Mouse (Mus musculus): ENCODE measurements around the gene Ube2n.

Ube2n gene

DNA sequence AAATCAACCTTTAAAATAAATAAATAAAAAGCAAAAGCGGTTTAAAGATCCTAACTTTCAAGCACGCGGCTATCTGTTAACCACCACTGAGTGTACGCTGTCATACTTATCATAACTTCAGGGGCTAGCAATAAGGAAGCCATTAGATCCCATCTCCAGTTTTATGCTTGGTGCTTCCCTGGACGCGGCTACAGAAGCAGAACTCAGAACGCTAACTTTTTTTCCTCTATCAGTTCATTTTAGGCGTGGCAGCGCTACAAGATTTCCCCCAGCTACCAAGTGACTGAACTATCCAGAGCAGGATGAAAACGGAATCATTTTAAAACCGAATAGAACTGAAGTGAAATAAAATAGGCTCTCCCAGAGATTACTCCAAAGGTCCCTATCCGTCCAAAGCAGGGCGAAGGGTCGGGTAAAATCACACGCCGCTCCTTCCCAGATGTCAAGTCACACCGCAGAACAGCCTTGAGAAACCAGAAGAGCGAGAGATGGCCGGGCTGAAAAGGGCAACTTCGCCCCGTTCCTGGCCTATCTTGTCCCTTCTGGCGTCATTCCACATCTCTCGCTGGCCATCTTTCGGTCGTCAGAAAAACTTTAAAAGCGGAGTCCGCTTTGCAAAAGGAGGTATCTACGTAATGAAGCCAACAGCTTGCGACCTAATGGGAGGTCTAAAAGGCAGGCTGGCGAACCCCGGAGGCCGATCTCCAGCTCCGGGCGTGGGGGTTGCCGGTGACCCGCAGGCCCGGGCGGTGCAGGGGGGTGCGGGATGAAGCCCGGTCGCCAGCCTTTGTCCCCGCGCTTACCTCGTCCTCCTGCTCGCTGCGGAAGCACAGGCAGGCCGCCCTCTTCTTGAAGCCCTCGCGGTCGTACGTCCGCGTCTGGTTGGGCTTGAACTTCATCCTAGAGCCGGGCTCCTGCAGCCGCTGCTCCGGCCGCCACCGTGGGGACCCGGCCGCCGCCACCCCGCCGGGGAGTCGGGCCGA lies 48.2 kb downstream of the Ube2n start:
- TF ChIP-seq GATA4 (IDR thresholded peaks at IDR 0.05; ENCODE audit: insufficient replicate concordance, low read length), result no peak

DNA sequence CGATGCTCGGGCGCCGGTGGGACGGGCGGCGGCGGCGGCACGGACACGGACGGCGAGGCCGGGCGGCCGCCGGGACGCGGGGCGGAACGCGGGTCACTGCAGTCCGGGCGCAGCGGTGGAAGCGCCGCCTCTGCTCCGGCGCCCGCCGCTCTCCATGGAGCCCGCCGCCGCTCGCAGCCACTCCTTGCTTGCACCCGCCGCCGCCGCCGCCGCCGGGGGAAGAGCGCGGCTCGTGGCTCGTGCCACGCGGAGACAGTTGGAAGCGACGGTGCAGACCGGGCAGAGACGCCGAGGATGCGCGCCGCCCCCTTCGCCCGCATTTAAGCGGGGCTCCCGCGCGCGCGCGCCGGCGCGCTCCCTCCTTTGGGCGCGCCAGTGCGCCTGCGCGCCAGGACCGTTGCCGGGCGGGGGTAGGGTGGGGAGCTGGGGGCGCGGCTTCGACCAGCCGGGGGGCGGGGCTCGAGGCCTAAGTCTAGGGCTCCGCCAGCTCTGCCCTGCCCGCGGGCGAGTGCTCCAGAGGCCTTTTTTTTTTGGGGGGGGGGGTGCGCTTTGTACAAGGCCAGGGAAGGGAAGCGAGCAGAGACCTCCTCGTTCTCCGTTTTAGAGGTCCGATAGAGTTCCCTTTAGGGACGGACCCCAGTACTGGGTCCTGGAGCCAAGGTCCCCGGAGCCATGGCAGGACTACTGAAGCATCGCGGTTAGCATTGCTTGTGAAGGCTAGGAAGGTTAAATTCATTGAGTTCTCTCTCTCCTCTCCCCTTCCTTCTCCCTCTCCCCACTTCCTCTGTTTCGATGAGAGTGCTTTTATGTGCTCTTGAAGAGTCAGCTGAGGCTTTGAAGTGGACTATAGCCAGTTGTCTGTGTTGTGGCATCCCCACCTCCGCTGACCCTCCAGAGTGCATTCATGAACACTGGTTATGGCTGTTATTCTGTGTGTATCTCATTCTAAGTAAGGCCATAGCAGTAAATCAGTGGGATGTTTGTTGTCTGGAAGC lies 49.2 kb downstream of the Ube2n start, which contains the start of gene Nudt4:
Gene Nudt4 (minus strand): TSS at position 296 of the 995 bp plus-strand sequence.
- TF ChIP-seq GATA4 (IDR thresholded peaks at IDR 0.05; ENCODE audit: insufficient replicate concordance, low read length), result no peak

DNA sequence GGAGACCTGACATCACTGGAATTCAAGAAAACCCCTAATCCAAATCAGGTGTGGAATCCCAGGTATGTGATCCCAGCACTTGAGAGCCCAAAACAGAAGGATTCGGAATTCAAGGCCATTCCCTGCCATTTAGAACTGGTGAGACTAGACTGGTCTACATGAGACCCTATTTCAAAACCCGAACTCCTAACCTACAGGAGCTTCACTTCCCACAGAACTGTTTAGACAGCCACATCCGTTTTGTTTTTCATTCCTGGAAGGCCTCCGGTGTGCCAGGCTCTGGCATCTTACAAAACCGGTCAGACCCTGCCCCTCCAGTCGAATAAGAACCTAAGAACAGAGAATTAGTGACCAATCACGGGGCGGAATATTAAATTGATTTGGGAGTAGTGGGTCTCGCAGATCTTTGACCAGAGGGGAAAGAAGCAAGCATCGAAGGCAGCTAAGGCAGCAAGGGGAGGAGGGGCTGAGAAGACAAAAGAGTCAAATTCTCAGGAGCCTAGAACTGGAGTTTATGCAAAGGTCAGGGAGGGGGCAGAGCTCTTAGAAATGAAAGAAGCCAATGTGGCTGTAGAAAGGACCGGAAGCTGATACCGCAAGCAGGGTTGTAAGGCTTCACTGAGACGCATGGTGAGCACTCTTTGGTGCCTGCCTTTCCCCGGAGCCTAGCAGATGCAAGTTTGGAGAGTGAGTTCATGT lies 50.4 kb downstream of the Ube2n start:
- TF ChIP-seq GATA4 (IDR thresholded peaks at IDR 0.05; ENCODE audit: insufficient replicate concordance, low read length), result no peak

DNA sequence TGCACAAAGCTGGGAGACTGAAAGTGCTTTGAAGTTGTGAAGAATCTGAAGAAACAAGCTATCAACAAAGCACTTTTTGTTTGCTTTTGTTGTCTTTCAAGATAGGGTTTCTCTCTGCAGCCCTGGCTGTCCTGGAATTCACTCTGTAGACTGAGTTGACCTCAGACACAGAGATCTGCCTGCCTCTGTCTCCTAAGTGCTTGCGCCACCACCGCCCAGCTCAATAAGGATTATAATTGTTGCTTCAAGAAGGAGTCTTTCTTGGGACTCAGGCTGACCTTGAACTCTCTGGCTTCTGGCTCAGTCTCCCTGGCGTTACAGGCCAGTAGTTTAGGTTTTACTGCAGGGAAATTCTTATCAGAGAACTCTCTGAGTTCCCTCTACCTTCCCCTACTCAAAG lies 51.8 kb downstream of the Ube2n start:
- no peak for TF ChIP-seq GATA4 (IDR thresholded peaks at IDR 0.05; ENCODE audit: insufficient replicate concordance, low read length)

DNA sequence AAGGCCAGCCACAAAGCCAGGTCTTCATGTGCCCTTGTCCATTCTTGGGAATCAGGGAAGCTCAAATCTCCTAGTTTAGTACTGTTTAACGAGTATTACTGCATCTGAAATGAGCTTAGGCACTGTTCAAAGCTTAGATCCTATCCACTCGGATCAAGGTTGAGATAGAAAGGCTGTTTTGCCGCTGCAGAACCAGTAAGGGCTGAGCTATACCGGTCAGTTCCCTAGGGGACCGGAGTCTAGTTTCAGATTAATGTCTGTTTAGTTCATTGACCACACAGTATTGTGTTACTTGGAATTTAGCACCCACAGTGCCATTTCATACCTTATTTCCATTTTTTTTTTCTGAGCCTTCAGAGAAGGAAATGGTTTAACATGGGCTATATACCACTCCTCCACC lies 52.6 kb downstream of the Ube2n start:
- TF ChIP-seq GATA4 (IDR thresholded peaks at IDR 0.05; ENCODE audit: insufficient replicate concordance, low read length), result no peak

DNA sequence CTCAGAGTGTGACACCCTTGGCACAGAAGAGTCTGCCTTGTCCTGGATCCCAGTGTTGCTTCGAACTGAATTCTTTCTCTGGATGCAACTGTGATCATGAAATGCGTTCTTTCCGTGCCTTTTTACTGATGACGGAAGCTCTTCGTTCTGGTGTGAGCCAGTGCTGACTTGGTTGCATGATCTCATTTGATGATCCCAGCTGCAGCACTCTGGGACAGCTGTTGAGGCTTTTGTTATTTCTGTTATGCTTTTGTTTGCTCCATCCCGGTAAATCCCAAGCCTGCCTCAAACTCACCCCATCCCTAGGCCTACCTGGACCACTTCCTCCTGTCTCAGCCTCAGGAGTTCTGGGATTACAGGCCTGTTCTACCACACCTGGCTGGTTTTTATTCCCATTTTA lies 53.1 kb downstream of the Ube2n start:
- TF ChIP-seq GATA4 (IDR thresholded peaks at IDR 0.05; ENCODE audit: insufficient replicate concordance, low read length), result no peak

DNA sequence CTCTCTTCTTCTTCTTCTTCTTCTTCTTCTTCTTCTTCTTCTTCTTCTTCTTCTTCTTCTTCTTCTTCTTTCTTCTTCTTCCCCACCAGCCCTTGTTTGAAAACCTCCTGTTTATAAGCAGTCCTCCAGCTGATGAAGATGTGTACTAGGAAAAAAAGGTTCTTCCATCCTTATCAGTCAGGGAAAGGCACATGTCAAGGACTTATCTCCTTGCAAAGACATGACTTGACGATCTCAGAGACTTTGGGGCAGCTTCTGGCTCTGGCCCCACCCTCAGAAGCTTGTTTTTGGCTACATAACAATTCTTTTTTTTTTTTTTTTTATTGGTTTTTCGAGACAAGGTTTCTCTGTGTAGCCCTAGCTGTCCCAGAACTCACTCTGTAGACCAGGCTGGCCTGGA lies 54.5 kb downstream of the Ube2n start:
- no peak for TF ChIP-seq GATA4 (IDR thresholded peaks at IDR 0.05; ENCODE audit: insufficient replicate concordance, low read length)

DNA sequence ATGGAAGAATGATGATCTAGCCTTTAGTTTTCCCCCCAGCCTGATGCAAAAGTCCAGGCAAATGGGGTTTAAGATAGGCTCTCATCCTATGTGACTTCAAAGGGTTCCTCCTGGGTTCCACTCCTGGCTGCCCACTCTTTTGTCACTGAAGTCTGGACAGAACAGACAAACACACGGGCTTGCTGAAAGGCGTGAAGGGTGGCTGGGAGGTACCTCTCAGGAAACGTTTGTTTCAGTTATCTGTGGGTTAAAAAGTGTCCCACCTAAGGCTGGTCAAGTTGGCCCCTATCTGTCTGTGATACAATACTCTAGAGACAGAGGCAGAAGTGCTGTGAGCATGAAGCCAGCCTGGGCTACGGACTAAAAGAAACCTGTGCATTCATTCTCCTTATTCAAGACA lies 60.0 kb downstream of the Ube2n start:
- no peak for TF ChIP-seq GATA4 (IDR thresholded peaks at IDR 0.05; ENCODE audit: insufficient replicate concordance, low read length)

DNA sequence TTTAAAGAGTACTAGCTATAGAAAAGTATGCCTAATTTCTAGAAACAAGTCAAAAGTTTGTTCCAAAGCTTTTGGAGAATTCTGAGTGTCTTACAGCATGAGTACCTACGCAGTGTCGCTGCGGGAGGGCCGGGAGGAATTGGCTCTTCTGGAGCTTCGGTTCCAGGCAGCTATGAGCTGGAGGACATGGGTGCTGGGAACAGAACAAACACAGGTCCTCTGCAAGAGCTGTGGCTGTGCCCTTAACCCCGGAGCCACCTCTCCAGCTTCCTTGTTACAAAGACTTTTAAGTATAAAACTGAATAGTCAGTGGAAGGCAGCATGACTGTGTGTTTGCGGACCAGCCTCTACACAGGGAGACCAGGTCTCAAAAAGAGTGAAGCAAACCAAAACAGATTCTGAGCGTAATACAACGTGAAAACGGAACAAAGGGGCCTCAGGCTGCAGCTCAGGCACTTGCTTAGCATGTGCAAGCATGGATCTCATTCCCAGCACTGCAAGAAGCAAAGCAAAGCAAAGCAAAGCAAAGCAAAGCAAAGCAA lies 61.0 kb downstream of the Ube2n start:
- TF ChIP-seq GATA4 (IDR thresholded peaks at IDR 0.05; ENCODE audit: insufficient replicate concordance, low read length), result no peak

DNA sequence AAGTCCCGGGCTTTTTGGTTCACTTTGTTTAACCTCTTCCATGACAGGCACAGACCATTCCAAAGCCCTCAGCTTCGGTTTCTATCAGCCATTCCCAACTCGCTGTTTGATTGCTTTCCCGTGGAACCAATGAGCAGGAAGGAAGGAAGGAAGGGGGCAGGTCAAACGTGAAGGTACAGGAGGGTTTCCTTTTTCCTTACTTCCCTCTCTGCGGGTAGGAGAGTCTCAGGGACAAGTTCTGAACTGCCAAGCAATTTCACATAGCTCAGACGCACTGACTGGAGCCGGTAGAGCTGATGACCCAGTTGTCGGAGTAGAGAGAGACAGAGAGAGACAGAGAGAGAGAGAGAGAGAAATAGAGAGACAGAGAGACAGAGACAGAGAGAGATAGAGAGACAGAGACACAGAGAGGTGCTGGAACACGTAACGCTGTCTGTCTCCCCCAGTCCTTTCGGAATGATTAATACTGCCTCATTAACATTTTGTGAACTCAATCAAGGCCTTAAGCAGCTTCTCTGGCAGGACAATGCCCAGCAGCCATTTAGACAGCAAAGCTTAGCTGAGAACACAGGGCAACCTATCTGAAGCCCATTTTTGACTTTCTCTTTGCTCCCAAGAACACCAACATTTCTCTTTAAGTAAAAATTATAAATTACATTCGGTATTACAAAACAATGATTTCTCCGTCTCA lies 62.1 kb downstream of the Ube2n start:
- no peak for TF ChIP-seq GATA4 (IDR thresholded peaks at IDR 0.05; ENCODE audit: insufficient replicate concordance, low read length)

DNA sequence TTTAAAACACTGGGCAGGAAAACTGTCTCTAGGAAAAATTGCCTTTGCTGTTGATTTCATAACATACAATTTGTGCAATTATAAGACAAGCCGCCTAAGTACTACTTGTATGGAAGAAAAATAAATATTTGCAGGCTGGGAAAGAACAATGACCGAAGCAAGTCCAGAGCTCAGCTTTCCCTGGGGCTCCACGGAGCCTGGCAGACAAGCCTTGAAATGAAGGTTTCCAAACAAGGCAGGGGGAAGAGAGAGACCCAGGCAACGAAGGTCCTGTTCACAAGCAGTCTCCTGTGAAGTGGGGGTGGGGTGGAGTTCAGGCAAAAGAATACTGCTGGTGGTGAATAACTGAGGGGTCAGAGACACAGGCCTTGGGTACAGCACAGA lies 62.6 kb downstream of the Ube2n start:
- TF ChIP-seq GATA4 (IDR thresholded peaks at IDR 0.05; ENCODE audit: insufficient replicate concordance, low read length), result no peak

DNA sequence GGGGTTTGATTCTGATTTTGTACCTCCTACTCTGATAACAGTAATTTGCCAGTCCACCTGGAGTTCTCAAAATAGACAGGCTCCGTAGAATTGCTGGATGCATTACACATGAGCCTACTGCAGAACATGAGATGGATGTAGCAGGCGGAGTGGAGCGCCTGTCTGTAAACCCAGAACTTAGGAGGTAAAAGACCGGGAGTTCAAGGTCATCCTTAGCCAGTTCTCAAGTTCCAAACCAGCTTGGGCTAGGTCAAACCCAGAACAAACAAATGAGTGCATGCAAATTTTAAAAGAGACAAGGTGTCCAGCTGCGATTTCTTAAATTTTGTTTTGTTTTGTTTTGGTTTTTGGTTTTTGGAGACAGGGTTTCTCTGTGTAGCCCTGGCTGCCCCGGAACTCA lies 70.6 kb downstream of the Ube2n start:
- no peak for TF ChIP-seq GATA4 (IDR thresholded peaks at IDR 0.05; ENCODE audit: insufficient replicate concordance, low read length)

DNA sequence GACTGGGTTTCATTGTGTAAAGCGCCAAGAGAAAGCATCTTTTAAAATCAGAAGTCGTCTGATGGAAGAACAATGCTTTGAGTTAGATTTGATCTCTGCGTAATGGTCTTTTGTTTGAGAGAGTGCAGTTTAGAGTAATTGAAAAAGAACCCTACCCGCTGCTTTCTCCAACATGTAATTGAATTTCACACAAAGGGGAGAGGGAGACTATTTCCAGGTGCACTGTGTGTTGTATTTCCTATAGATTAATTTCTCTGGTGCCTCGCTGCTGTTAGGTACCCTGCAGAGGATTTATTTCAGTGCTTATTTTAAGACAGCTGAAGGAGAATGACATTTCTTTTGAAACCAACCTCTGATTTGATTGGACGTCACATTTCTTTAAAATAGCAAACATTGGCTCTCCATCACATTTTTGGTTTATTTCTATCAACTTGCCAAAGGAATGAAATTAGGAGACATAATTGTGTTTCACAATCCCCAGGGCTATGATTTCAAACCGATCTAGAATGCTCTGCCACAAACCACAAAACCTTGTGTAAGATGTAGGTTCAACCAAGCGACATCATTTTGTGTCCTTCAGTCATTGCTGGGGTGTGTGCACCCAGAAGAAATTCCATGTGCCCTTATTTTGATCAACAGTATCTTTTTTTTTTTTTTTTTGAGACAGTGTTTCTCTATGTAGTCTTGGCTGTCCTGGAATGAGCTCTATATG lies 72.7 kb downstream of the Ube2n start:
- no peak for TF ChIP-seq GATA4 (IDR thresholded peaks at IDR 0.05; ENCODE audit: insufficient replicate concordance, low read length)

DNA sequence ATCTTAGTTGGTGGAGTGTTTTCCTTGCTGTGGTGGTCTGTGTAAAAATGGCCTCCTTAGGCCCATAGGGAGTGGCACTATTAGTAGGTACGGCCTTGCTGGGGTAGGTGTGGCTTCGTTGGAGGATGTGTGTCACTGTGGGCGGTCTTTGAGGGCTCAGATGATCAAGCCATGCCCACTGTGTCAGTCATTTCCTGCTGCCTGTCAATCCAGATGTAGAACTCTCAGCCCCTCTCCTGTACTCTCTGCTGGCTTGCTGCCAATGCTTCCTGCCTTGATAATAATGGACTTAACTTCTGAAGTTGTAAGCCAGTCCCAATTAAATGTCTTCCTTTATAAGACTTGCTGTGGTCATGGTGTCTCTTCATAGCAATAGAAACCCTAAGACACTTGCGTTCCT lies 74.3 kb downstream of the Ube2n start:
- TF ChIP-seq GATA4 (IDR thresholded peaks at IDR 0.05; ENCODE audit: insufficient replicate concordance, low read length), result no peak

All from liver, adult (tissue).